Mouse (Mus musculus) ES-E14 (cell line): ENCODE results near the gene Smim11.

Experiments used
- MAFK ChIP-seq: IDR thresholded peaks from 2 replicates; pipeline ENCODE4 v1.6.1; 2014; ENCODE audit warnings: mild to moderate bottlenecking, low read depth, low read length, inconsistent platforms; ENCODE audit not compliant: insufficient read depth
- ZC3H11A ChIP-seq: IDR thresholded peaks from 2 replicates; pipeline ENCODE4 v1.6.1; 2012; ENCODE audit warnings: low read depth, mild to moderate bottlenecking, inconsistent platforms, low read length, borderline replicate concordance
- ZNF384 ChIP-seq: IDR thresholded peaks from 2 replicates; pipeline ENCODE4 v1.6.1; 2012; ENCODE audit warnings: low read depth, low read length, inconsistent platforms

GRCm38 (mm10) chr16:92313953-92314741, 13.1 kb downstream of the Smim11 start:
- no peak for TF ChIP-seq MAFK
- no peak for TF ChIP-seq ZC3H11A
- no peak for TF ChIP-seq ZNF384
